Mouse (Mus musculus): Measurements from ENCODE around the gene Aimp2.

Aimp2 gene

DNA sequence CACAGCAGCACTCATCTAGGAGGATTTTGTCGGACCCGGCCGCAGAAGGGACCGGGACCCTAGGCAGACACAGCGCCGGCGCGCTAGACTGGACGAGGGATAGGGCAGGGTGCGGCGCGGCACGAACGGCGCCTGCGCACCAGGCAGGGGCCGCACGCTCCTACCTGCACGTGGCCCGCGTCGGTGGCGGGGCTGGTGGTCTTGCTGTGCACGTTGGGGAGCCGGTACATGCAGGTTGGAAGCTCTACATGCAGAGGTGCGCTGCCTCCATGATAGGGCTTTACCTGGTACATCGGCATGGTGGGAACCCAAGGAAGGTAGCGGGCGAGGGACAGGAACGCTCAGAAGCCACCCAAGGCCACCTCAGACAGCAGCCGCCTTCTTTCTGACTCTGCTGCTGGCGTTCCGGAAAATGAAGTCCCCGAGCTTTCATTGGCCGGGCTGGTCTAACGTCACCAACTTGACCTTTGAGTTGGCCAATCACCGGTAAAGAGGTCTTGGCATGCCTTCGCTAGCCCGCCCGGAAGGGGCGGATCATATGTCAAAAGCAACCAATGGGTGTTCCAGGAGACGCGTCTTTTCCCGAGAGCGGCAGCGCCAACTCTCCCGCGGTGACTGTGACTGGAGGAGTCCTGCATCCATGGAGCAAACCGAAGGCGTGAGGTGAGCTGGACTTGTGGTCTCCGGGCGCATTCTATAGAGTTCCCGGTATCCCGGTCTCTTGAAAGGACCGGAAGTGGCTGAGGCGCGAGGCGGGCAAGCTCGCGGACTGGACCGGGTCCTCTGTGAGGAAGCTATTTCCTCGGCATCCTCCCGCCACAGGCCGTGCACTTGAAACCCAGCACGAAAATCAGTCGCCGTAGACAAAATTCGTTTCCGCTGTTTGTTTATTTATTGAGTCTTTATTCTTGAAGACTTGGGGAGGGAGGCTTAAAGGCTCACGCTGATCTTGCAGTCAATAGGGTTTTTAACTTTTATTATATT, at the start of gene Aimp2, which contains the start of gene Pms2:
Aimp2 (minus strand) TSS at position 431 of the 984 bp plus-strand sequence.
Pms2 (plus strand) TSS at position 548 of the 984 bp plus-strand sequence.
- peak; percentile 97 for DNase-seq (ENCODE audit: low read depth, low spot score)

DNA sequence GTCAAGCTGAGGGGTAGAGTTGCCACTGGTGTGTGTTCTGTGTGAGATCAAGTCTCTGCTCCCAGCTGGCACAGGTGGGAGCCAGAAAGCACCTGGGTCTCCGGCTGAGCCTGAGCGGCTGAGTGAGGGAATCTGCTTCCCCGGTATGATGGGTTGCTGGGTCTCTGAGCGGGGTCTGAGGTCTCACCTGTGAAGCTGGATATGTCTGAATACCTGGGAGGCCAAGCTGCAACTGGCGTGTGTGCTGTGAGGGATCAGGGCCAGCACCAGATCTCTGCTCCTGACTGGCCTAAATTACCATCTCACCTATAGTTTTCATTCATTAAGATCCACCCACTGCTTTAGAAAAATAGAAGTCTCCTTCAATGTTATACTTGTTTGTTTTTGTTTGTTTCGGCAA, 47.5 kb upstream of the Aimp2 start:
- no peak for DNase-seq (ENCODE audit: low read depth, low spot score)

DNA sequence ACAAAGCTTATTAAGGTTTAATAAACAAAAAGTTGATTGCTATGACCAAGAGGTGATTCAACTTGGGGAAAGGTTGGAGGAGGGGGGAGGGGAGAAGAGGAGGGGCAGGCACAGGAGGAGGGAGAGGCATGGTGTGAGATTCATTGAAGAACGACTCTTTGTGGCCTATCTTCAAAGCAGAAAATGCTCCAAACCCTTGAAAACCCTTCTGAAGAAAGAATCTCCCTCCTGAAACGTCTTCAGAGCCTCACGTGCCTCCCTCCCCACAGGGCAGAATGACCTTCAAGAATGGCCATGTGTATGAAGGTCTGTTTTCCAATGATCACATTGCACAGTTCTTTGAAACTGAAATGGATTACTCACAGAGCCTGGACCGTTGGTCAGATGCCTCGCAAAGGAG, 40.4 kb upstream of the Aimp2 start:
- DNase-seq (ENCODE audit: low read depth, low spot score) = no peak

DNA sequence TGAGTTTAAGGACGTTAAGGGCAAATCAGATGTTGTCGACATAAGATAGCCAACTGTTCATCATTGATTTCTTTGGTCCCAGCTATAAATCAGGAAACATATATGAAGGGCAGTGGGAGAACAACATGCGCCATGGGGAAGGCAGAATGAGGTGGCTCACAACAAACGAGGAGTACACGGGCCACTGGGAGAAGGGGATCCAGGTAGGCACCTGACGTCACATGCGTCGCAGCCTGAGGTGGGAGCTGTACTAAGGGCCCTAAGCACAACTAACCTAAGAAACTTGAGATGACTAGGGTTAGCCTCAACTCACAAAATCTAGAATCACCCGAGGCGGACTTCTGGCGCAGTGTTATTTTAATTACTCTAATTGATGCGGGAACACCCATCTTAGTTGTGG, 38.7 kb upstream of the Aimp2 start:
- DNase-seq (ENCODE audit: low read depth, low spot score) = no peak

DNA sequence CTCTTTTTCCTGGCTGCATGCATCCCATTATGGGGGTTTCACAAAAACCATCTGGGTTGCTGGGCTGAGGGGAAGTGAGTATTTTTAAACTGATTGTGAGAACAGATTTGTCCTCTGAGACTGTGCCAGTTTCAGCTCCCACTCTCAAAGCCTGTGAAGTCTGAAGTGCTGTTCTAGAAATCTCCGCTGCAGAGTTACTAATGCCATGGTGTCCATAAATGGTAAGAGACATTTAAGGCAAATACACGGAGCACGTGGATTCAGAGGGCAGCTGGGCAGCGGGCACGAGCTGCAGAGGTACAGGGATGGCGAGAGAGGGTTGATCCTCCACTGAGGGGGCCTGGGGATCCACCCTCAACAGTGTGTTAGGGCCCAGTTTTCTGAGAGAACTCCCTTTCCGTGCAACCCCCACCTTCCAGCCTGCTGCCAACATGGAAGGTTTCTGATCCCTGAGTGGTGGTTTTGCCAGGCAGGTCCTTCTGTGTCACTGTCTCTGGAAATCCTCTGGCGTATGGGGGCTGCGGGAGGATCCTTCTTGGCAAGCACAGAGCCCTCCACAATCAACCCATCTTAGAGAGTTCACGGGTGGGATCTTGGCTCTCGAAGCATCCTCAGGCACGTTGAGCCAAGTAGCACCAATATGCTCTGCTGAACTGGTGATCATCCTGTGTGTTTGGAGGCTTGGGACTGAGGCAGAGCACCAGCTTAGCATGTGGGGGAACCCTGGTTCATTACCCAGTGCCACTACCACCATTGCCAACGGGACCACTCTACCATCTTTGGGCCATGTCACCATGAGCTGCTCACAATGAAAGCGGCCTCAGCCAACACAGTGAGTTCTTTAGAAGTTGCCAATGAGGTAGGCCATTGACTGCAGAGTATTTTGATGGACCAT, 33.8 kb upstream of the Aimp2 start:
- no peak for DNase-seq (ENCODE audit: low read depth, low spot score)

DNA sequence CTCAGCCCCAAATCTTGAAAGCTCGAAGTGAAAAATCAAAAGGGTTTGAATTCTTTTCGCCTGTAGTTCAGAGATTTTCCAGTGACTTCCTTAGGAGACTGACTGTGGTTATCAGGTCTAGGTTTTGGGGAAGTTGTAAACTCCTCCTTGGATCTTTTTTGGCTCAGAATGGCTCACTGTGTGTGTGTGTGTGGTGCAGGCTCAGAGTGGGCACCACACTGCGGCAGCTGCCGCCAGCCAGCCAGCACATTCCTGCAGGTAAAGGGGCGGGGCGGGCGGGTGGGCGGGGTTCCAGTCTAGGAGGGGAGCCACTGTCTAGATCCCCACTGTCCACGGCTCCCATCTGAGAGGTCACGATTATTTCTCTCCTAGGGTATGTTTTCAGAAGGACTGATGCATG, 31.9 kb upstream of the Aimp2 start:
- DNase-seq (ENCODE audit: low read depth, low spot score) = no peak

DNA sequence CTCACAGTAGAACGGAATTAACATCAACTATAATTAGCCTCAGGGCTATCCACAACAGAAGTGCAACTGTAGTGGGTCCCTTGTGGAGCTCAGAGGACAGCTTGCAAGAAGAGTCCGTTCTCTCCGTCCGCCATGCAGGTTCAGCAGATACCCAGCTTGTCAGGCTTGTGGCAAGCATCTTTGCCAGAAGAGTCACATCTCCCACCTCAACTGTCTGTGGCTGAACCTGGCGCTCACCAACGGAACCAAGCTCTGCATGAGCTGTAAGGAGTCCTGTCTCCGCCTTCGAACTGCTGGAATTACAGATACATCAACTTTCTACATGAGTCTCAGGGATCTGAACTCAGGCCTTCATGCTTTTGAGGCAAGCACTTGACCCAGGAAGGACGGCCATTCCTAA, 26.5 kb upstream of the Aimp2 start:
- DNase-seq (ENCODE audit: low read depth, low spot score) = no peak

- no peak for DNase-seq (ENCODE audit: low read depth, low spot score)
Observed at GRCm38 (mm10) chr5:143933875-143934274, 24.2 kb upstream of the Aimp2 start.

- DNase-seq (ENCODE audit: low read depth, low spot score) = no peak
Observed at GRCm38 (mm10) chr5:143933414-143933813, 23.8 kb upstream of the Aimp2 start.

DNA sequence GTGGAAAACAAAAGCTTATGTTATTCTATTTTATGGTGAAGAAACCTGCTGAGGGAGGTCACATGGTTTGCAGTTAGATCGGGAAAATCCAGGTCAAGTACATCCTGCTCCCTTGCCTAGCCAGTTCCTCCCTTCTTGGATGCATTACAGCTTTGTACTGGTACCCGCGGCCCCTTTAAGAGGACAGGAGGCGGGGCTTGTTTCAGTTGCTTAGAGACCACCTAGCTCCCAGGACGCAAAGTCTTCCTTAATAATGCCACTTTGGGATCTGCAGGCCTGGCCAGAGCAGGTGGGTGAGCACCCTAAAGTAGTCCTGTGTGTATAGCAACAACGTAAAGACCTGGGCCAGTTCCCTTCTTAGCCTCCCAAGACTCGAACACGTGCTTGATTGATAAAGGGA, 23.2 kb upstream of the Aimp2 start, which contains the start of gene Rsph10b:
Rsph10b (plus strand) TSS at position 205 of the 400 bp plus-strand sequence.
- DNase-seq (ENCODE audit: low read depth, low spot score) = no peak

GRCm38 (mm10) chr5:143931863-143932580, 22.4 kb upstream of the Aimp2 start:
- DNase-seq (ENCODE audit: low read depth, low spot score) = no peak

DNA sequence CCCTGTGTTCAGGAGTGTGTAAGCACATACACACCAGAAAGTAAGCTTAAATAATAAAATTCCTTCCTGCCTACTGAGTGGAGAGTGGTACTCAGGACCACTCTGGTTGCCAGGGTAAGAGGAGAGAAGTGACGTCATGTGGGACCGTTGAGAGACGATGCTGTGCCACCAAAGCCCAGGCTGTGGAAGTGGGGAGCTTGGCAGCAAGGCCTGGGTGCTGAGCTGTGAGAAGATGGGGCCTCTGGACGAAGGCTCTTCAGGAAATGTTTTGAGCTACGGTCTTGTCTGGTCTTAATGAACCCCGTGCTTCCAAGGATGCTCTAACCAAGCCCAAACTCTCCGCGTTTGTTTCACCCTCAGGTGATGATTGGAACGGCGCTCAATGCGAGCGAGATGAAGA, 21.0 kb upstream of the Aimp2 start:
- DNase-seq (ENCODE audit: low read depth, low spot score) = no peak

DNA sequence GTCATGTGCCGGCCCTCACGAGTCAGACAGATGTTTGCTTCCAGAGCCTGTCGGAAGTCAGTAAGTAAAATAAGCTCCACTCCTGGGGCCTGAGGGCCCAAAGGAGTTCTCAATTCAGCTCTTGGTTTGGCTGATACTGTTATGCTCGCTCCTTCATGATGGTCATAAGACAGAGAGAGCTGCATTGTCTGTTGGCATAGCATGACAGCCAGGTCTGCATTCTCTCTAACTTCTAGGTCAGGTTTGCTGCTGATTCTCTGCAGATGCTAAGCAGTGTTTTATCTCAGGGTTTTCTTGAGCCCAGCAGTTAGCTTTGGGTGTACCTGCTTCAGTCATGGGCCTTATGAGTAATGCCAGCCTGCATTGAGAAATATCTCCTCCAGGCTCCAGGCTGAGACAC, 19.6 kb upstream of the Aimp2 start:
- DNase-seq (ENCODE audit: low read depth, low spot score) = no peak

GRCm38 (mm10) chr5:143927875-143928274, 18.2 kb upstream of the Aimp2 start, which contains the start of gene Gm42421:
Gm42421 (plus strand) TSS chr5:143928175.
- DNase-seq (ENCODE audit: low read depth, low spot score) = no peak

GRCm38 (mm10) chr5:143924781-143925452, 15.3 kb upstream of the Aimp2 start:
- no peak for DNase-seq (ENCODE audit: low read depth, low spot score)

GRCm38 (mm10) chr5:143918120-143918519, 8.5 kb upstream of the Aimp2 start:
- no peak for DNase-seq (ENCODE audit: low read depth, low spot score)

DNA sequence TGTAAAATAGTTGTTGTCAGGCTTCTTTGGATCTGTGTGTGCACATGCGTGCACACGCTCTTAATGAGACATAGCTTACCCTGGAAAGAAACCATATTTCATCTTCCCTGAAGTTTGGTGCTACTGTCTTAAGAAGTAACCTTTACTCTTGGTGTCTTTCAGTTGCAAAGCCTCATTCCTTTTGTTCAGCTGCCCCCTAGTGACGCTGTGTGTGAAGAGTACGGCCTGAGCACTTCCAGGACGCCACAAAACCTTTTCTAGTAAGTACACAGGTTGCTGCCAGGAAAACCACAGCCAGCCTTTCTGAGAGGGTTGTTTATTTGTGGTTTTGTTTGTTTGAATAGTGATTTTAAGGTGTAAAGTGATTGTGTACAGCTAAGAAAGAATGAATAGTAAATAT, 7.8 kb upstream of the Aimp2 start:
- peak; percentile 50 for DNase-seq (ENCODE audit: low read depth, low spot score)

- DNase-seq (ENCODE audit: low read depth, low spot score) = no peak
Observed at GRCm38 (mm10) chr5:143916221-143916620, 6.6 kb upstream of the Aimp2 start.

GRCm38 (mm10) chr5:143908926-143909325, 721 bp downstream of the Aimp2 start:
- DNase-seq (ENCODE audit: low read depth, low spot score) = no peak

DNA sequence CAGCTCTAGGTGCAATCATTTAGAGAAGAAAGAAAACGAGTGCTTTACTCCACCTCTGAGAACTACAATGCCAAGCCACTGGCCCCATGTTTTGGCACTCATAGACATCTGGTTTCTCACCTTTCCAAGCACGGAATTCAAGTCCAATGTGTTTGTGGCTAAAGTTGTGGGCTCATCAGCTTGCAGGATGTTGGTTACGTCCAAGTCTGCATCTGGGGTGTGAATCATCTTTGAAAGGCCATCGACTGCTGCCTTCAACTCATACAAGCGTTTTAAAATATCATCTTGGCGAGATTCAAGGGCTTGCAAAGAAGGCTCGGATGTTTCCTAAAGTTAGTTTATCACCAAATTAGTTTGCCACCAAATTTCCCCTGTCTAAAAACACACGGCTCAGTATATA, 3.2 kb downstream of the Aimp2 start:
- peak; percentile 58 for DNase-seq (ENCODE audit: low read depth, low spot score)

GRCm38 (mm10) chr5:143903813-143904212, 5.8 kb downstream of the Aimp2 start:
- DNase-seq (ENCODE audit: low read depth, low spot score) = no peak

Data from skeletal muscle tissue, adult 2 months (tissue).